Mouse (Mus musculus) G1E (cell line): ENCODE measurements around the gene Apln.

Source experiments
- CTCF ChIP-seq: IDR thresholded peaks from 2 replicates; pipeline ENCODE4 v1.5.1; 2012; ENCODE audit warnings: low read depth, low read length, inconsistent platforms, mixed read lengths
- GATA1 ChIP-seq: IDR thresholded peaks from 2 replicates; pipeline ENCODE4 v1.6.1; 2012; ENCODE audit warnings: borderline replicate concordance, low read length, inconsistent platforms, mixed read lengths
- GATA2 ChIP-seq: IDR thresholded peaks from 2 replicates; pipeline ENCODE4 v1.6.1; 2012; ENCODE audit warnings: low read depth, low read length, inconsistent platforms, borderline replicate concordance

- TF ChIP-seq CTCF, result no peak
- no peak for TF ChIP-seq GATA1
- TF ChIP-seq GATA2, result no peak
Observed at GRCm38 (mm10) chrX:48066891-48067290, 32.2 kb upstream of the Apln start.
